Mouse (Mus musculus): Measurements from ENCODE around the gene Lrmda. TPM values are rescaled to one million over a fixed set of nuclear protein-coding genes. Genes with fewer than 3 reads are reported as not detected.
A peak's percentile ranks its signal among the peaks of the same experiment; 100 is the strongest.

Lrmda gene
- polyA plus RNA-seq, 1 experiment from 2014 or later, result 0.33 TPM

- no peak overlapping the region for H3K4me3 ChIP-seq
- no peaks in the 10 kb centered on the region for H3K36me3 ChIP-seq
- no peaks in the 10 kb centered on the region for H3K9me3 ChIP-seq
- WGBS, result 26% methylated on average over 7 of the region's 7 CpGs
- ATAC-seq (ENCODE audit: low FRiP score, low read depth), result no peak
- peaks cover 4% of the 10 kb centered on the region; the same call in 1 of the 2 replicates for H3K4me1 ChIP-seq
- H3K4me2 ChIP-seq (replicated peaks), result no peak overlapping the region
- H3K9ac ChIP-seq, result no peak overlapping the region
- no peak overlapping the region for H3K27ac ChIP-seq
- no peaks in the 10 kb centered on the region for H3K27me3 ChIP-seq (replicated peaks)
These were observed 844.6 kb downstream of the Lrmda start for GRCm38 (mm10) chr14:22864132-22864531.

- WGBS, result 82% methylated on average over 3 of the region's 3 CpGs
- Histone ChIP-seq H3K27ac (no peak overlapping the region), H3K9me3 (no peaks in the 10 kb centered on the region), H3K36me3 (no peaks in the 10 kb centered on the region), H3K4me2 (replicated peaks) (no peak overlapping the region), H3K4me1 (peaks cover 3% of the 10 kb centered on the region; the same call in 1 of the 2 replicates), H3K9ac (no peak overlapping the region), H3K27me3 (replicated peaks) (no peaks in the 10 kb centered on the region), H3K4me3 (no peak overlapping the region)
- ATAC-seq (ENCODE audit: low FRiP score, low read depth), result no peak
These were observed 855.1 kb downstream of the Lrmda start for GRCm38 (mm10) chr14:22874584-22874983.

- no peaks in the 10 kb centered on the region for H3K36me3 ChIP-seq
- no peak for ATAC-seq (ENCODE audit: low FRiP score, low read depth)
- no peaks in the 10 kb centered on the region for H3K27me3 ChIP-seq (replicated peaks)
- no peak overlapping the region for H3K4me2 ChIP-seq (replicated peaks)
- no peak overlapping the region for H3K9ac ChIP-seq
- no peak overlapping the region for H3K27ac ChIP-seq
- 41% methylated on average over 3 of the region's 3 CpGs for WGBS
- no peak overlapping the region for H3K4me3 ChIP-seq
- no peaks in the 10 kb centered on the region for H3K9me3 ChIP-seq
- no peaks in the 10 kb centered on the region for H3K4me1 ChIP-seq
These were observed 867.7 kb downstream of the Lrmda start for GRCm38 (mm10) chr14:22887182-22887581.

GRCm38 (mm10) chr14:22899312-22899711 lies 879.8 kb downstream of the Lrmda start:
- ATAC-seq (ENCODE audit: low FRiP score, low read depth), result no peak
- Histone ChIP-seq H3K4me1 (no peaks in the 10 kb centered on the region), H3K4me2 (replicated peaks) (no peak overlapping the region), H3K4me3 (no peak overlapping the region), H3K9me3 (no peaks in the 10 kb centered on the region), H3K27me3 (replicated peaks) (no peaks in the 10 kb centered on the region), H3K27ac (no peak overlapping the region), H3K9ac (no peak overlapping the region), H3K36me3 (no peaks in the 10 kb centered on the region)
- whole genome bisulfite sequencing, result 93% methylated on average over 1 of the region's 1 CpGs

- Histone ChIP-seq H3K4me2 (replicated peaks) (no peak overlapping the region), H3K36me3 (no peaks in the 10 kb centered on the region), H3K4me1 (peaks cover 10% of the 10 kb centered on the region), H3K27me3 (replicated peaks) (no peaks in the 10 kb centered on the region), H3K4me3 (no peak overlapping the region), H3K27ac (no peak overlapping the region), H3K9me3 (no peaks in the 10 kb centered on the region), H3K9ac (no peak overlapping the region)
- 86% methylated on average over 1 of the region's 1 CpGs for WGBS
- no peak for ATAC-seq (ENCODE audit: low FRiP score, low read depth)
These were observed 882.6 kb downstream of the Lrmda start for GRCm38 (mm10) chr14:22902116-22902515.

GRCm38 (mm10) chr14:22902914-22903313 lies 883.4 kb downstream of the Lrmda start:
- Histone ChIP-seq H3K27me3 (replicated peaks) (no peaks in the 10 kb centered on the region), H3K9me3 (no peaks in the 10 kb centered on the region), H3K27ac (no peak overlapping the region), H3K4me2 (replicated peaks) (no peak overlapping the region), H3K4me3 (no peak overlapping the region), H3K4me1 (peaks cover 18% of the 10 kb centered on the region), H3K36me3 (no peaks in the 10 kb centered on the region), H3K9ac (no peak overlapping the region)
- WGBS, result 91% methylated on average over 2 of the region's 2 CpGs
- ATAC-seq (ENCODE audit: low FRiP score, low read depth), result no peak

GRCm38 (mm10) chr14:22905741-22906667 lies 886.5 kb downstream of the Lrmda start:
- Histone ChIP-seq H3K9ac (no peak overlapping the region), H3K4me1 (peaks cover 21% of the 10 kb centered on the region), H3K4me2 (replicated peaks) (0 out of 2 replicates have a peak overlapping the region, but pooled peaks have one; percentile 3), H3K9me3 (no peaks in the 10 kb centered on the region), H3K36me3 (no peaks in the 10 kb centered on the region), H3K4me3 (no peak overlapping the region), H3K27me3 (replicated peaks) (no peaks in the 10 kb centered on the region), H3K27ac (no peak overlapping the region)
- 63% methylated on average over 7 of the region's 7 CpGs for WGBS
- ATAC-seq (ENCODE audit: low FRiP score, low read depth), result peak; percentile 28; the same call in 1 of the 2 replicates

- H3K9me3 ChIP-seq, result no peaks in the 10 kb centered on the region
- peaks cover 21% of the 10 kb centered on the region for H3K4me1 ChIP-seq
- ATAC-seq (ENCODE audit: low FRiP score, low read depth), result peak; percentile 82
- 25% methylated on average over 4 of the region's 4 CpGs for WGBS
- H3K27ac ChIP-seq, result no peak overlapping the region
- 0 out of 2 replicates have a peak overlapping the region, but pooled peaks have one; percentile 1 for H3K4me2 ChIP-seq (replicated peaks)
- no peaks in the 10 kb centered on the region for H3K27me3 ChIP-seq (replicated peaks)
- no peak overlapping the region for H3K9ac ChIP-seq
- H3K36me3 ChIP-seq, result no peaks in the 10 kb centered on the region
- no peak overlapping the region for H3K4me3 ChIP-seq
These were observed 887.2 kb downstream of the Lrmda start for GRCm38 (mm10) chr14:22906716-22907115.

GRCm38 (mm10) chr14:22907221-22907620 lies 887.7 kb downstream of the Lrmda start:
- Histone ChIP-seq H3K27ac (no peak overlapping the region), H3K9ac (no peak overlapping the region), H3K4me3 (no peak overlapping the region), H3K4me1 (peaks cover 21% of the 10 kb centered on the region), H3K4me2 (replicated peaks) (no peak overlapping the region), H3K9me3 (no peaks in the 10 kb centered on the region), H3K36me3 (no peaks in the 10 kb centered on the region), H3K27me3 (replicated peaks) (no peaks in the 10 kb centered on the region)
- ATAC-seq (ENCODE audit: low FRiP score, low read depth), result peak; percentile 78
- 33% methylated on average over 4 of the region's 4 CpGs for WGBS

- no peak overlapping the region for H3K4me2 ChIP-seq (replicated peaks)
- no peak overlapping the region for H3K27ac ChIP-seq
- H3K36me3 ChIP-seq, result no peaks in the 10 kb centered on the region
- no peak overlapping the region for H3K4me3 ChIP-seq
- no peak for ATAC-seq (ENCODE audit: low FRiP score, low read depth)
- H3K27me3 ChIP-seq (replicated peaks), result no peaks in the 10 kb centered on the region
- peaks cover 21% of the 10 kb centered on the region for H3K4me1 ChIP-seq
- WGBS, result 80% methylated on average over 2 of the region's 2 CpGs
- no peak overlapping the region for H3K9ac ChIP-seq
- no peaks in the 10 kb centered on the region for H3K9me3 ChIP-seq
These were observed 888.5 kb downstream of the Lrmda start for GRCm38 (mm10) chr14:22908006-22908405.

GRCm38 (mm10) chr14:22915463-22915862 lies 896.0 kb downstream of the Lrmda start:
- H3K36me3 ChIP-seq, result no peaks in the 10 kb centered on the region
- no peaks in the 10 kb centered on the region for H3K27me3 ChIP-seq (replicated peaks)
- 96% methylated on average over 3 of the region's 3 CpGs for WGBS
- H3K9me3 ChIP-seq, result no peaks in the 10 kb centered on the region
- ATAC-seq (ENCODE audit: low FRiP score, low read depth), result no peak
- no peak overlapping the region for H3K4me2 ChIP-seq (replicated peaks)
- no peak overlapping the region for H3K4me3 ChIP-seq
- no peak overlapping the region for H3K27ac ChIP-seq
- H3K4me1 ChIP-seq, result no peaks in the 10 kb centered on the region
- no peak overlapping the region for H3K9ac ChIP-seq

GRCm38 (mm10) chr14:22918499-22918898 lies 899.0 kb downstream of the Lrmda start:
- Histone ChIP-seq H3K36me3 (no peaks in the 10 kb centered on the region), H3K9ac (no peak overlapping the region), H3K9me3 (no peaks in the 10 kb centered on the region), H3K27ac (no peak overlapping the region), H3K27me3 (replicated peaks) (no peaks in the 10 kb centered on the region), H3K4me3 (no peak overlapping the region), H3K4me1 (no peaks in the 10 kb centered on the region), H3K4me2 (replicated peaks) (no peak overlapping the region)
- 87% methylated on average over 3 of the region's 3 CpGs for WGBS
- ATAC-seq (ENCODE audit: low FRiP score, low read depth), result no peak

GRCm38 (mm10) chr14:22918931-22919330 lies 899.4 kb downstream of the Lrmda start:
- Histone ChIP-seq H3K27ac (no peak overlapping the region), H3K4me3 (no peak overlapping the region), H3K9me3 (no peaks in the 10 kb centered on the region), H3K4me2 (replicated peaks) (no peak overlapping the region), H3K27me3 (replicated peaks) (no peaks in the 10 kb centered on the region), H3K4me1 (no peaks in the 10 kb centered on the region), H3K36me3 (no peaks in the 10 kb centered on the region), H3K9ac (no peak overlapping the region)
- WGBS, result 75% methylated on average over 2 of the region's 2 CpGs
- ATAC-seq (ENCODE audit: low FRiP score, low read depth), result no peak
